Comparison of ENCODE assay signal across 8 mouse cellular contexts in the genomic region with DNA sequence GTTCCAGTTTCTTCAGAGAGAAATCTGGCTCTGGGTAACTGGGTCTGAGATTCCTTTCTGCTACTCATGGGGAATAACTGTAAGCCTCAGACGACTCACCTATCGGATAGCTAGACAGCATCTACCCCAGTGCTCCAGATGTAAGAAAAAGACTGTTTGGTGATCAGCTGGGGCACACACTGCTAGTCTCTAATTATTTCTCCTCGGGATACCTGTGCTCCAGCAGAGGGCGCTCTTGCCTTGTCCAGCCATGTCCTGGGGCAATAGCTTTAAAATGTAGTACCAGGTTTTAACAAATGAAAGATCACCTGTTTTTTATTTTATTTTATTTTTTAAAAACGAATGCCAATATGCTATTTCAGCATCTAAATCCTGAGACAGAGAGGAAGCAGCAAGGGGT. TPM values are rescaled to one million over a fixed set of nuclear protein-coding genes. Genes with fewer than 3 reads are reported as not detected.
DNase-seq lines count a peak whose midpoint lies in the region; ATAC-seq lines count a peak whose summit lies in the region.

No protein-coding gene starts in this region.

- DNase-seq in R1 (ENCODE audit: low read depth, low spot score), result peak; percentile 76
- DNase-seq in c-Kit-positive CD71-positive TER-119-positive erythroid progenitor cells, embryonic 14.5 days (ENCODE audit: low spot score), result peak; percentile 77
- DNase-seq in hindbrain, embryonic 14.5 days (ENCODE audit: low spot score), result peak; percentile 82
- DNase-seq in layer of hippocampus, postnatal 14 days (ENCODE audit: low spot score in 2 of 2), result peak; percentile 71 to 81
- peak; percentile 63 for DNase-seq in skeletal muscle tissue, adult 2 months (ENCODE audit: low read depth, low spot score)
- peak; percentile 50 for DNase-seq in yolk sac, embryonic 10.5 days (ENCODE audit: low spot score)

- H3K4me1 ChIP-seq in forebrain, embryonic 15.5 days, result peaks cover 2% of the 10 kb centered on the region; the same call in 1 of the 2 replicates
- H3K4me1 ChIP-seq in hindbrain, embryonic 14.5 days (replicated peaks; ENCODE audit: control insufficient read depth, insufficient read depth, low read length), result no peaks in the 10 kb centered on the region

- H3K36me3 ChIP-seq in forebrain, embryonic 15.5 days, result no peaks in the 10 kb centered on the region
- H3K36me3 ChIP-seq in hindbrain, embryonic 14.5 days (replicated peaks; ENCODE audit: control insufficient read depth, insufficient read depth), result no peaks in the 10 kb centered on the region

- H3K27me3 ChIP-seq in forebrain, embryonic 15.5 days, result no peaks in the 10 kb centered on the region
- H3K27me3 ChIP-seq in hindbrain, embryonic 14.5 days (ENCODE audit: control insufficient read depth, insufficient read depth, low read length), result no peaks in the 10 kb centered on the region

- H3K4me2 ChIP-seq in forebrain, embryonic 15.5 days (replicated peaks), result no peak overlapping the region
- no peak overlapping the region for H3K4me2 ChIP-seq in hindbrain, embryonic 14.5 days (replicated peaks)

- no peaks in the 10 kb centered on the region for H3K9me3 ChIP-seq in forebrain, embryonic 15.5 days
- H3K9me3 ChIP-seq in hindbrain, embryonic 14.5 days (ENCODE audit: control insufficient read depth, low read length), result no peaks in the 10 kb centered on the region

- no peak overlapping the region for H3K9ac ChIP-seq in forebrain, embryonic 15.5 days (replicated peaks)
- H3K9ac ChIP-seq in hindbrain, embryonic 14.5 days, result no peak overlapping the region

- ATAC-seq in forebrain, embryonic 15.5 days (replicated peaks), result peak; percentile 68
- no peak for ATAC-seq in hindbrain, embryonic 14.5 days (ENCODE audit: low FRiP score)
- ATAC-seq in megakaryocyte progenitor cell, adult 5-6 weeks (replicated peaks; ENCODE audit: poor library complexity), result peak; percentile 84

- H3K27ac ChIP-seq in forebrain, embryonic 15.5 days (replicated peaks), result no peak overlapping the region
- H3K27ac ChIP-seq in hindbrain, embryonic 14.5 days, result no peak overlapping the region

- WGBS in forebrain, embryonic 15.5 days, result 9% methylated on average over 5 of the region's 5 CpGs
- 7% methylated on average over 5 of the region's 5 CpGs for WGBS in hindbrain, embryonic 14.5 days

- no peak overlapping the region for H3K4me3 ChIP-seq in forebrain, embryonic 15.5 days
- H3K4me3 ChIP-seq in hindbrain, embryonic 14.5 days (replicated peaks; ENCODE audit: low read length), result no peak overlapping the region

RNA-seq across cellular contexts. Expression of a gene that starts 22.0 kb away (rescaled TPM):
- polyA plus RNA-seq in forebrain, embryonic 15.5 days (2015; fragmentation: Nextera tagmentation; extraction: Ambion mirVana), result 1.1 and 1.8 TPM in 2 replicates
- polyA plus RNA-seq in hindbrain, embryonic 14.5 days (2014; fragmentation: Nextera tagmentation; extraction: Ambion mirVana), result 3.3 and 3.5 TPM in 2 replicates
- total RNA-seq in layer of hippocampus, postnatal 14 days (2021), result 10 to 100 TPM; 36.7 to 39.9 TPM
- total RNA-seq in megakaryocyte progenitor cell, adult 5-6 weeks (2015), result 76.9 and 81.8 TPM in 2 replicates
- 90.0 and 93.6 TPM in 2 replicates for total RNA-seq in megakaryocyte progenitor cell, adult 5-6 weeks (2017)

RNA-seq across cellular contexts. Expression of a gene that starts 22.5 kb away (rescaled TPM):
- polyA plus RNA-seq in forebrain, embryonic 15.5 days (2015; fragmentation: Nextera tagmentation; extraction: Ambion mirVana), result not detected in 2 replicates
- polyA plus RNA-seq in hindbrain, embryonic 14.5 days (2014; fragmentation: Nextera tagmentation; extraction: Ambion mirVana), result not detected in 2 replicates
- total RNA-seq in layer of hippocampus, postnatal 14 days (2021), result not detected
- not detected in 2 replicates for total RNA-seq in megakaryocyte progenitor cell, adult 5-6 weeks (2015)
- 0.12 TPM in 1 of 2 replicates, not detected in the other for total RNA-seq in megakaryocyte progenitor cell, adult 5-6 weeks (2017)

RNA-seq across cellular contexts. Expression of a gene that starts 46.4 kb away (rescaled TPM):
- 56.6 and 61.3 TPM in 2 replicates for polyA plus RNA-seq in forebrain, embryonic 15.5 days (2015; fragmentation: Nextera tagmentation; extraction: Ambion mirVana)
- 63.8 and 67.2 TPM in 2 replicates for polyA plus RNA-seq in hindbrain, embryonic 14.5 days (2014; fragmentation: Nextera tagmentation; extraction: Ambion mirVana)
- 10 to 100 TPM; 75.6 to 77.4 TPM for total RNA-seq in layer of hippocampus, postnatal 14 days (2021)
- 26.1 and 27.6 TPM in 2 replicates for total RNA-seq in megakaryocyte progenitor cell, adult 5-6 weeks (2015)
- total RNA-seq in megakaryocyte progenitor cell, adult 5-6 weeks (2017), result 54.8 and 64.6 TPM in 2 replicates
